Mouse (Mus musculus): ENCODE measurements around the gene Hes3.

DNA sequence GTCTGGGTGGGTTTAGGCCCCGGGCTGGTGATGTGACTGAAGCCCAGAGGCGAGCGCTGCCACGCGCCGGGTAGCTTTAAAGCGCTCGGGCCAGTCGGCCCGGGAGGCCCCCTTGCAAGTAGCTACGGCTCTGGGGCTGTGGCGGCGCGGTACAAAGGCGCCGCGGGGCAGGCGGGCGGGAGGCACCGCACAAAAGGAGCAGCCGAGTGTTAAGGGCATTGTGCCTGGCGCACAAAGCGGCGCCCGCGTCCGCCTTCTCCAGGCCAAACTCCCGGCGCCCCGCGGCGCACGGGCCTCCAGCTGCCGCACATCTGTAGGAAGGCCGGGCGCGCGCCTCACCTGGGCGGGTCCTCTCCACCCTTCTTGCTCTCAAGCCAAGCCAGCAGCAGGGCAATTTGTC lies 1.1 kb downstream of the Hes3 start:
- TF ChIP-seq CTCF (IDR thresholded peaks at IDR 0.05; ENCODE audit: insufficient read depth, low read length) (no peak), POLR2A (IDR thresholded peaks at IDR 0.05; ENCODE audit: borderline replicate concordance, extremely low read depth, low read depth, low read length) (no peak)
